Mouse (Mus musculus) CD4-positive, CD25-positive, alpha-beta regulatory T cell, adult 4 months (primary cell): ENCODE results near the gene Cib1. TPM values are rescaled to one million over a fixed set of nuclear protein-coding genes. Genes with fewer than 3 reads are reported as not detected.

Experiments used
- ATAC-seq: one replicate; pipeline ENCODE4 v1.8.0; 2017
- polyA plus RNA-seq, 2 experiments: library from polyadenylated mRNA; unstranded; fragments of 100-300 nt; shearing (Covaris generic); gene quantifications; one replicate each; pipeline ENCODE4 v1.2.1; 2017

Gene Cib1
- polyA plus RNA-seq, 2 experiments from 2014 or later = 86.5 to 98.1 TPM

DNA sequence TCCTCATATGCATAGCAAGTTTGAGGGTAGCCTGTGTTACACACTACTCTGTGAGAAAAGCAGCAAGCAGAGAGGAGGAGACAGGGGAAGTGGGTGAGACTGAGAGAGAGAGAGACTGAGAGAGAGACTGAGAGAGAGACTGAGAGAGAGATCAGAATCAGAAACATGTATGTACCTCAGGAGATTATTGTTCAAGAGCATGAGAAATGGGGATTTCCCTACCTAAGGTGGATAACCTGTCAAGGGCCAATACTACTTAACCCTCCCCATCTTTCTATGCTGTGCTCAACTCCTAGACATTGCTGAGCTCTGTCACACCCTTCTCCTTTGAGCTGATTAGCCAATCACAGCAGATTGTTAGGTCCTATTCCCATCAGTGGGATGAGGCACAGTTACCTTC, 50.5 kb downstream of the Cib1 start:
- ATAC-seq = peak; percentile 88

GRCm38 (mm10) chr7:80181078-80181477, 51.5 kb downstream of the Cib1 start:
- no peak for ATAC-seq

DNA sequence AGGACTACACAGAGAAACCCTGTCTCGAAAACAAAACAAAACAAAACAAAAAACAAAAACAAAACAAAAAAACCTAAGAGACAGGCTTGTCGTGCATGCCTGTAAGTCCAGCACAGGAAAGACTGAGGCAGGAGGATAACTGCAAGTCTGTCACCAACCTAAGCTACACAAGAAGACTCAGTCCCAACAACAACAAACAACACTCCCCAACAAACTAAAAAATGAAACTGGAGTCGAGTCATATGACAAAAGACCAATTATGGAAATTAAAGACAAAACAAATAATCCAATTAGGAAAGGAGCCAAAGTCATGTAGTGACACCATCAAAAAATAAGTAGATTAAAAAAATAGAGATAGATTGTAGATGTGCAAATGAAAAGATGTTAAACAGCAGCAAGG, 52.4 kb downstream of the Cib1 start:
- no peak for ATAC-seq

- ATAC-seq = peak; percentile 12
Measured at GRCm38 (mm10) chr7:80179790-80180189, 52.8 kb downstream of the Cib1 start.

DNA sequence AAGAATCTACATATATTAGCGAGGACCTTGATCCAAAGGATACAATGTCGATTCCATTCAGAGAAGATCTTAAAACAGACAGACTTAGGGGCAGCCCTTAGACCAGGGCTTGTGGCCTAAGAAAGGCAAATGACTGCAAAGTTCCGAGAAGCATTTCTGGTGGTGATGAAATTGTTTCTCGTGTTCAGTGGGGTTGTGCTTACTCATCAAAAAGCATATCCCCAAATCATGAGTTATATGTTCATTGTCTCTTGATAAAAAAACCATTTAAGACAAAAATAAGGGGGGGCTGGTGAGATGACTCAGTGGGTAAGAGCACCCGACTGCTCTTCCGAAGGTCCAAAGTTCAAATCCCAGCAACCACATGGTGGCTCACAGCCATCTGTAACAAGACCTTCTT, 53.3 kb downstream of the Cib1 start:
- no peak for ATAC-seq

DNA sequence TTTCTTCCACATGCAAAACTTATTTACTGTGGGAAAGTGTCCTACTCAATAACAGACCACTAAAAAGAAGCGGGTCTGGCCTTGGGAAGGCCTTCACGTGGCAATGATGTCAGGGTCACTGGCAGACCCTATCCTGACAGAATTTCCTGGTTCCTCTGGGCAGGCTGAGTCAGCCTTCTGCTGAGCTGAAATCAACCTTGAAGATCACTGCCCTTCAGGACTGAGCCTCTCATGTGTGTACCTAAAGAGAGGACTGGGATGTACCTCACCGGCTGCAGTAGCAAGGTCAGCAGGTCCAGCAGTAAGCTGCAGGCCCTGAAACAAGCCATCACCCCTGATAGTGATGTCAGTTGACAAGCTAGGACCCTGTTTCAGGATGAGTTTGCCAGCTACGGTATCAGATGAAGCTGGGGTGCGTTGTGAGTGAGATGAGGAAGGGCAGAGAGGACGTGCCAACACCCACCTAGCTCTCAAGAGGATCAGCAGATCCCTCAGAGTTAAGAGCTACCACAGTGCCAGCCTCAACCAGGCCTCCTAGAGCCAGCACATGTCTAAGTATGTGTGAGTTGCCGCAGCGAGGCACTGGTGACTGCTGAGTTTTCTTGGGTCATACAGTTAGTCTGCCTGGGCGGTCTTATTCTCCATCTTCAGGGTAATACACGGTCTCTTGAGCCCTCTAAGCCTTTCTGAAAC, 54.4 kb downstream of the Cib1 start:
- no peak for ATAC-seq

DNA sequence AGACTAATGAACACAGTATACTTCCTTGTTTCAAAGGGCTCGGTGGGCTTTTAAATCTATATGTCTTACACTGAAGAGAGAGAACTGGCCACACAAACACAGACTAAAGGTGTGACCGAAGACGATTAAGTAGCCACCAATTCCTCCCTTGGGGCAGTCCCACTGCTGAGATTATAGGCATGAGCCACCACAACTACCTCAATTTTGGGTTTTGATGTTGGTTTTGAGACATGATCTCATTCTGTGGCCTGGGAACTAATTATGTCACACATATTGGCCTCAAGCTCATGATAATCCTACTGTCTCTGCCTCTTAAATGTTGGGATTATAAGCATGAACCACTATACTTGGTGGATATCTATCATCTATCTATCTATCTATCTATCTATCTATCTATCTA, 55.2 kb downstream of the Cib1 start:
- no peak for ATAC-seq

Other genes with a start within 250 kb of the Cib1 start
- 1 to 10 TPM; 4.1 to 7.0 TPM for gene Zfp710, start 208.0 kb downstream of the Cib1 start, polyA plus RNA-seq
- 10 to 100 TPM; 22.4 to 23.9 TPM for gene Idh2, start 117.4 kb downstream of the Cib1 start, polyA plus RNA-seq
- 10 to 100 TPM; 19.2 to 26.0 TPM for gene Sema4b, start 46.0 kb downstream of the Cib1 start, polyA plus RNA-seq
- 10 to 100 TPM in 1 of 2 experiments, 1 to 10 TPM in 1; 8.4 to 11.4 TPM for gene Gdpgp1, start 52 bp upstream of the Cib1 start, polyA plus RNA-seq
- under 1 TPM in 1 of 2 experiments, not detected in 1; 0.94 TPM for gene Ttll13, start 13.6 kb upstream of the Cib1 start, polyA plus RNA-seq
- 10 to 100 TPM; 28.9 to 34.0 TPM for gene Ngrn, start 28.4 kb upstream of the Cib1 start, polyA plus RNA-seq
- gene Vps33b, start 36.8 kb upstream of the Cib1 start, polyA plus RNA-seq = 10 to 100 TPM; 28.9 to 44.3 TPM
- 10 to 100 TPM; 16.9 to 30.3 TPM for gene Prc1, start 61.6 kb upstream of the Cib1 start, polyA plus RNA-seq
- gene Rccd1, start 91.6 kb upstream of the Cib1 start, polyA plus RNA-seq = 1 to 10 TPM; 6.0 to 6.1 TPM
- 10 to 100 TPM; 38.1 to 79.1 TPM for gene Unc45a, start 108.2 kb upstream of the Cib1 start, polyA plus RNA-seq
- 1 to 10 TPM; 6.9 to 7.2 TPM for gene Hddc3, start 110.3 kb upstream of the Cib1 start, polyA plus RNA-seq
- gene Man2a2, start 138.6 kb upstream of the Cib1 start, polyA plus RNA-seq = 10 to 100 TPM; 10.4 to 22.3 TPM
- 1 to 10 TPM in 1 of 2 experiments, under 1 TPM in 1; 0.11 to 2.5 TPM for gene Fes, start 155.1 kb upstream of the Cib1 start, polyA plus RNA-seq
- 1 to 10 TPM; 5.5 to 7.3 TPM for gene Furin, start 172.6 kb upstream of the Cib1 start, polyA plus RNA-seq